Mouse (Mus musculus) CH12.LX (cell line): ENCODE results near the gene Rfc5. TPM values are rescaled to one million over a fixed set of nuclear protein-coding genes. Genes with fewer than 3 reads are reported as not detected.

ENCODE experiments used
- DNase-seq: peaks from one replicate; pipeline ENCODE4 v3.0.0-alpha.2; 2013; ENCODE audit errors: extremely low read depth
- H3K27ac ChIP-seq: 2 replicates; pipeline ENCODE4 v1.5.1; 2012; ENCODE audit warnings: low read depth, mild to moderate bottlenecking, control low read depth, moderate library complexity; ENCODE audit not compliant: insufficient read depth
- H3K27me3 ChIP-seq: replicated peaks from 2 replicates; pipeline ENCODE3; 2012; ENCODE audit warnings: inconsistent platforms
- H3K36me3 ChIP-seq, 2 experiments: replicated peaks in 1 of 2; 2 replicates each; pipeline versions ENCODE3 to v1.6.1; 2012; ENCODE audit warnings: inconsistent platforms in 1 of 2, low read length in 1 of 2, mild to moderate bottlenecking in 1 of 2, mixed read lengths in 1 of 2, moderate library complexity in 1 of 2; ENCODE audit not compliant: control insufficient read depth in 1 of 2, insufficient read depth in 1 of 2
- H3K4me1 ChIP-seq, 2 experiments: 2 replicates each; pipeline ENCODE4 v1.6.1; 2012; ENCODE audit warnings: inconsistent platforms in 1 of 2, moderate library complexity in 1 of 2; ENCODE audit not compliant: insufficient read depth in 2 of 2, control insufficient read depth in 1 of 2
- H3K4me2 ChIP-seq: 2 replicates; pipeline ENCODE4 v1.6.1; 2012; ENCODE audit warnings: low read depth, mild to moderate bottlenecking, control low read depth; ENCODE audit not compliant: poor library complexity, insufficient read depth, severe bottlenecking
- H3K4me3 ChIP-seq, 3 experiments: fragments of 150-350 bp in 1 of 3; sonication (generic) in 1 of 3; replicated peaks in 1 of 3; 2 replicates each; pipeline versions ENCODE3 to v1.5.1; 2011 to 2012; ENCODE audit warnings: low read depth in 2 of 3, low read length in 2 of 3, mild to moderate bottlenecking in 2 of 3, moderate library complexity in 2 of 3, control low read depth in 1 of 3, improper control_type of control experiment in 1 of 3, inconsistent platforms in 1 of 3, mixed read lengths in 1 of 3; ENCODE audit not compliant: poor library complexity in 1 of 3
- H3K79me2 ChIP-seq: replicated peaks from 2 replicates; pipeline ENCODE4 v1.6.1; 2012; ENCODE audit warnings: mild to moderate bottlenecking, moderate library complexity; ENCODE audit not compliant: control insufficient read depth, poor library complexity, insufficient read depth, severe bottlenecking; ENCODE audit errors: extremely low read depth
- H3K9ac ChIP-seq: 2 replicates; pipeline ENCODE4 v1.6.1; 2012; ENCODE audit warnings: low read depth, mild to moderate bottlenecking, control low read depth, moderate library complexity; ENCODE audit not compliant: insufficient read depth
- H3K9me3 ChIP-seq: replicated peaks from 2 replicates; pipeline ENCODE3; 2012; ENCODE audit warnings: low read length, inconsistent platforms, mixed read lengths
- CHD2 ChIP-seq: IDR thresholded peaks from 2 replicates; pipeline ENCODE4 v1.6.1; 2011; ENCODE audit warnings: low read length, improper control_type of control experiment
- CTCF ChIP-seq, 2 experiments: IDR thresholded peaks in 1 of 2; conservative IDR thresholded peaks in 1 of 2; 2 replicates each; pipeline ENCODE4 v1.5.1; 2011 to 2012; ENCODE audit warnings: low read depth in 2 of 2, low read length in 2 of 2, improper control_type of control experiment in 1 of 2, inconsistent platforms in 1 of 2, mild to moderate bottlenecking in 1 of 2, moderate library complexity in 1 of 2
- ELF1 ChIP-seq: IDR thresholded peaks from 2 replicates; pipeline ENCODE4 v1.6.1; 2014; ENCODE audit warnings: low read depth, mild to moderate bottlenecking, inconsistent platforms, low read length, improper control_type of control experiment
- EP300 ChIP-seq: IDR thresholded peaks from 2 replicates; pipeline ENCODE4 v1.6.1; 2011; ENCODE audit warnings: low read length, improper control_type of control experiment
- JUND ChIP-seq: conservative IDR thresholded peaks from 2 replicates; pipeline ENCODE4 v1.6.1; 2011; ENCODE audit warnings: low read depth, low read length, improper control_type of control experiment
- KAT2A ChIP-seq: IDR thresholded peaks from 2 replicates; pipeline ENCODE4 v1.6.1; 2012; ENCODE audit warnings: low read length, improper control_type of control experiment, inconsistent platforms; ENCODE audit not compliant: insufficient replicate concordance
- POLR2A ChIP-seq: IDR thresholded peaks from 2 replicates; pipeline ENCODE4 v1.6.1; 2011; ENCODE audit warnings: low read depth, mild to moderate bottlenecking, improper control_type of control experiment, low read length
- TBP ChIP-seq: conservative IDR thresholded peaks from 2 replicates; pipeline ENCODE4 v1.6.1; 2011; ENCODE audit warnings: low read depth, low read length, improper control_type of control experiment
- USF1 ChIP-seq: IDR thresholded peaks from 2 replicates; pipeline ENCODE4 v1.6.1; 2014; ENCODE audit warnings: low read depth, mild to moderate bottlenecking, inconsistent platforms, low read length, improper control_type of control experiment
- ZC3H11A ChIP-seq: IDR thresholded peaks from 2 replicates; pipeline ENCODE4 v1.6.1; 2012; ENCODE audit warnings: low read depth, mild to moderate bottlenecking, inconsistent platforms, low read length, improper control_type of control experiment
- dilution Hi-C: fragments of 300-500 bp; cut with MboI; formaldehyde crosslinking; loops from 2 replicates; pipeline ENCODE4 v1.14.3; 2020; ENCODE audit warnings: low sequenced_read_pairs; ENCODE audit not compliant: extremely low pct_unique_long_range_greater_than_20kb, extremely low pct_ligation_motif_present
- in situ Hi-C: fragments of 300-500 bp; cut with MboI; formaldehyde crosslinking; loops from 3 replicates; pipeline ENCODE4 v1.14.3; 2019; ENCODE audit warnings: low sequenced_read_pairs, low pct_ligation_motif_present, low pct_unique_long_range_greater_than_20kb, mixed read lengths
- polyA plus RNA-seq: library from polyadenylated mRNA; unstranded; fragments of >175 nt; gene quantifications from 2 replicates; pipeline ENCODE4 v1.2.1, GENCODE M21; 2012; ENCODE audit warnings: low read depth; ENCODE audit not compliant: insufficient read length
- total RNA-seq, 2 experiments: library from RNA; depleted of rRNA; stranded (reverse); fragments of 300-350 nt in 1 of 2; fragments of >200 nt in 1 of 2; gene quantifications; 2 replicates each; pipeline ENCODE4 v1.2.3; 2012 to 2014

Rfc5 gene
- total and polyA plus RNA-seq, 3 experiments, result 137 to 221 (median 186) TPM

- no peak for TF ChIP-seq ZC3H11A
- TF ChIP-seq USF1, result peak; percentile 52
- no peak for TF ChIP-seq ELF1
- Histone ChIP-seq H3K9ac (peak within 1 kb of the TSS; percentile 80), H3K4me3 (peak within 1 kb of the TSS; percentile 87 to 92 (median 91)), H3K36me3 (peaks cover 3 to 8% of the 10 kb centered on the region in 2 experiments), H3K9me3 (no peaks in the 10 kb centered on the region), H3K27me3 (no peaks in the 10 kb centered on the region), H3K79me2 (peaks cover 16% of the 10 kb centered on the region), H3K27ac (peak within 1 kb of the TSS; percentile 70), H3K4me1 (peaks cover 20 to 69% of the 10 kb centered on the region in 2 experiments), H3K4me2 (peak within 1 kb of the TSS; percentile 96)
- DNase-seq, result peak; percentile 47
- in situ Hi-C loops (no loop called here), dilution Hi-C loops (no loop called here)
These were observed 31.7 kb downstream of the Rfc5 start, which contains the start of gene Wsb2 for GRCm38 (mm10) chr5:117357129-117357477. Gene Wsb2, plus strand, starts transcription at chr5:117357304.

GRCm38 (mm10) chr5:117356365-117357128 is 32.3 kb downstream of the Rfc5 start:
- Histone ChIP-seq H3K9ac (peak overlapping the region; percentile 80), H3K4me2 (peak overlapping the region; percentile 80), H3K36me3 (peaks cover 3 to 6% of the 10 kb centered on the region in 2 experiments), H3K9me3 (no peaks in the 10 kb centered on the region), H3K27ac (no peak overlapping the region), H3K4me1 (peaks cover 20 to 66% of the 10 kb centered on the region in 2 experiments), H3K27me3 (no peaks in the 10 kb centered on the region), H3K4me3 (peak overlapping the region; percentile 30 to 91 (median 56)), H3K79me2 (peaks cover 13% of the 10 kb centered on the region)
- in situ Hi-C loops (no loop called here), dilution Hi-C loops (no loop called here)
- TF ChIP-seq JUND, result no peak
- DNase-seq, result no peak

- H3K36me3 ChIP-seq, result peaks cover 3 to 5% of the 10 kb centered on the region in 2 experiments
- TF ChIP-seq KAT2A (no peak), CTCF (conservative IDR thresholded peaks at IDR 0.05 in 1 of 2, IDR thresholded peaks at IDR 0.05 in 1 of 2; ENCODE audit: low read depth in 2 of 2, low read length in 2 of 2) (peak in 1 of 2 experiments; percentile 33; a peak in 2 of 4 replicates), TBP (no peak), POLR2A (no peak), CHD2 (no peak), EP300 (no peak), USF1 (no peak)
- dilution Hi-C loops (no loop called here), in situ Hi-C loops (no loop called here)
- H3K27me3 ChIP-seq, result no peaks in the 10 kb centered on the region
- H3K4me2 ChIP-seq, result 0 out of 2 replicates have a peak overlapping the region, but pooled peaks have one; percentile 80
- peaks cover 9% of the 10 kb centered on the region for H3K79me2 ChIP-seq
- H3K4me1 ChIP-seq, result peaks cover 20 to 59% of the 10 kb centered on the region in 2 experiments
- no peak for DNase-seq
- no peak overlapping the region for H3K27ac ChIP-seq
- H3K9ac ChIP-seq, result 0 out of 2 replicates have a peak overlapping the region, but pooled peaks have one; percentile 80
- peak overlapping the region in 1 of 3 experiments; percentile 10 for H3K4me3 ChIP-seq
- H3K9me3 ChIP-seq, result no peaks in the 10 kb centered on the region
These were observed 33.1 kb downstream of the Rfc5 start for GRCm38 (mm10) chr5:117355648-117356303.
